Mouse (Mus musculus): ENCODE measurements around the gene Myl6. TPM values are rescaled to one million over a fixed set of nuclear protein-coding genes. Genes with fewer than 3 reads are reported as not detected.

Myl6 gene
- total and polyA plus RNA-seq, 3 experiments = 242 to 379 (median 302) TPM

DNA sequence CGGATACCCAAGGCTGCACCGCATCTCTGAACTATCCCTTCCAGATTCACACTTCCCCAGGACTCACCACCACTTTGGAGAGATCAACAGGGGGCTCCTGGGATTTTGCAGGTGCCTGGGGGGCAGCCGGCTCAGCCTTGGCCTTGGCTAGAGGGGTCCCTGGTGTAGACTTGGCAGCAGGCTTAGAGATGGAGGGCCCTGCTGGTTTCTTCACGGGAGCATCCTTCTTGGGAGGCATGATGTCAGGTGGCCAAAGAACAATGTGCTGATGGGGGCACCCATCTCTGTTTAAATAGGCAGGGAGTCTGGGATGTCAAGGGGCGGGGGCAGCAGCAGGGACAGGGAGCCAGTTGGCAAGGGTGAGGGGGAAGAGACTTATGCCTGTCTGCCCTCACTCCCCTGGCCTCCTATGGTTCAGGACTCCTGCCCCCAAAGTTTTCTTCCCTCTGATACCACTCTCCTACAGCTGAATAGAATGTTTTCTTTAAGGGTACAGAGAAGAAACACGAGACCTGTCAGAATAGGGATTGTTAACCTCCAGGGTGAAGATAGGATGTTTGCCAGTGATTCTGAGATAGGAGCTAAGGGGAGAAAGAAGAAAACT is 3.3 kb upstream of the Myl6 start:
- TF ChIP-seq CTCF (IDR thresholded peaks at IDR 0.05) (no peak), POLR2A (IDR thresholded peaks at IDR 0.05; ENCODE audit: insufficient read depth, low read depth, low read length) (no peak), EP300 (IDR thresholded peaks at IDR 0.05; ENCODE audit: insufficient read depth, low read depth, low read length) (no peak)
- WGBS = 51% methylated on average over 6 of the region's 6 CpGs
- DNase-seq = no peak
- Histone ChIP-seq H3K36me3 (ENCODE audit: control insufficient read depth, insufficient read depth, low read length) (no peaks in the 10 kb centered on the region), H3K4me3 (no peak overlapping the region), H3K4me1 (ENCODE audit: control insufficient read depth, insufficient read depth, low read length) (peaks cover 9% of the 10 kb centered on the region), H3K27ac (no peak overlapping the region), H3K9ac (ENCODE audit: low read depth, low read length) (no peak overlapping the region), H3K79me2 (replicated peaks; ENCODE audit: control insufficient read depth, insufficient read depth, low read length) (no peaks in the 10 kb centered on the region), H3K27me3 (ENCODE audit: control insufficient read depth, insufficient read depth, low read length) (no peaks in the 10 kb centered on the region)
- intact Hi-C loops (cut with DNase I) = loop anchor here (10.0 kb wide), 1 partner anchor 402 kb away; the partner anchor contains the start of gene Baz2a

DNA sequence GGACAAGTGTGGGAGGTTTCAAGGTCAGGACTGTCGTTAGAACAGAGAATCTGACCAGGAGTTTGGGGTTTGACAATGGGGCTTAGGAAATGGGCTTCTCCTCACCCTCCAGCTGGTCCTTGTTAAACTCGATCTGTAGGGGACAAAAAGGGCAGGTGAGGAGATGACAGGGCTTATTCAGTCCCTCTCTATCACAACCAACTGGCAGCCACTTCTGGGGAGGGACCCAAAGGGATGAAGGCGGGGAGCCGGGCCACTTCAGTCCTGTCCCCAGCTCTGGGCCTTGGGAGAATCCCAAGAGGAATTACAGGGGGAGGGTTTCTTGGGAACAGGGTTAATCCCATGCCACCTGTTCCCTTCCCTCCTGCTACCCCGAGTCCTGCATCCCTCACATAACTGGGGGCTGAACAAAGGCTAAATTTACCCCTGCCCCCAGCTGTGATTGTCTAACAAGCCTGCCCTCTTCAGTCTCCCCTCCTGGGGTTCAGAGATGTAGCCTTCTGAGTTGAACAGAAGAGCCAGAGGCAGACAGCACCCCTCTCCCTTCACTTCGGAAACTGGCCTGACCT is 2.6 kb upstream of the Myl6 start:
- Histone ChIP-seq H3K4me3 (no peak overlapping the region), H3K9ac (ENCODE audit: low read depth, low read length) (no peak overlapping the region), H3K4me1 (ENCODE audit: control insufficient read depth, insufficient read depth, low read length) (peaks cover 13% of the 10 kb centered on the region)

DNA sequence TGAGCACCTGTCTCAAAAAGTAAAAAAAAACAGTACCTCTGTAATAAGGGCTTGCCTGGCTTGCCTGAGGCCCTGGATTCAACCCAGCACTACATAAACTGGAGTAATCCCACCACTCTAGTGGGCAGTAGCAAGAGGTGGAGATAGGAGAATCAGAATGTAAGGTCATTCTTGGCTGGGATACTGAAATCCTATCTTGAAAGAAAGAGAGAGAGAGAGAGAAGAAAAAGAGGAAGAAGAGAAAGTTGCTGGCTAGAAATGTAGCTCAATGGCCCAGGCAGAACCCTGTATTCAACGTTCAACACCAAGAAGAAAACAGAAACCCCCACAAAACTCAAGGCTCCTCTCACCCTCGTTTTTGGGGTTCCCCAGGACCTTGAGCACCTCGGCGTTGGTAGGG is 2.0 kb upstream of the Myl6 start:
- Histone ChIP-seq H3K4me3 (no peak overlapping the region), H3K9ac (ENCODE audit: low read depth, low read length) (no peak overlapping the region), H3K4me1 (ENCODE audit: control insufficient read depth, insufficient read depth, low read length) (peaks cover 17% of the 10 kb centered on the region), H3K36me3 (ENCODE audit: control insufficient read depth, insufficient read depth, low read length) (peaks cover 4% of the 10 kb centered on the region; the same call in 1 of the 2 replicates), H3K27me3 (ENCODE audit: control insufficient read depth, insufficient read depth, low read length) (no peaks in the 10 kb centered on the region), H3K27ac (no peak overlapping the region; the same call in 1 of the 2 replicates), H3K79me2 (replicated peaks; ENCODE audit: control insufficient read depth, insufficient read depth, low read length) (no peaks in the 10 kb centered on the region)
- WGBS = 71% methylated on average over 4 of the region's 4 CpGs
- DNase-seq = no peak
- intact Hi-C loops (cut with DNase I) = loop anchor here (10.0 kb wide), 1 partner anchor 401 kb away; the partner anchor contains the start of gene Baz2a
- TF ChIP-seq POLR2A (IDR thresholded peaks at IDR 0.05; ENCODE audit: insufficient read depth, low read depth, low read length) (no peak), CTCF (IDR thresholded peaks at IDR 0.05) (no peak), EP300 (IDR thresholded peaks at IDR 0.05; ENCODE audit: insufficient read depth, low read depth, low read length) (no peak)

More for the DNA sequence above, 2.6 kb upstream of the Myl6 start:
- Histone ChIP-seq H3K27me3 (ENCODE audit: control insufficient read depth, insufficient read depth, low read length) (no peaks in the 10 kb centered on the region), H3K27ac (no peak overlapping the region), H3K36me3 (ENCODE audit: control insufficient read depth, insufficient read depth, low read length) (no peaks in the 10 kb centered on the region; the same call in 1 of the 2 replicates), H3K79me2 (replicated peaks; ENCODE audit: control insufficient read depth, insufficient read depth, low read length) (no peaks in the 10 kb centered on the region)
- 37% methylated on average over 6 of the region's 6 CpGs for WGBS
- TF ChIP-seq POLR2A (IDR thresholded peaks at IDR 0.05; ENCODE audit: insufficient read depth, low read depth, low read length) (no peak), EP300 (IDR thresholded peaks at IDR 0.05; ENCODE audit: insufficient read depth, low read depth, low read length) (no peak), CTCF (IDR thresholded peaks at IDR 0.05) (no peak)
- DNase-seq = no peak
- intact Hi-C loops (cut with DNase I) = loop anchor here (10.0 kb wide), 1 partner anchor 402 kb away; the partner anchor contains the start of gene Baz2a

DNA sequence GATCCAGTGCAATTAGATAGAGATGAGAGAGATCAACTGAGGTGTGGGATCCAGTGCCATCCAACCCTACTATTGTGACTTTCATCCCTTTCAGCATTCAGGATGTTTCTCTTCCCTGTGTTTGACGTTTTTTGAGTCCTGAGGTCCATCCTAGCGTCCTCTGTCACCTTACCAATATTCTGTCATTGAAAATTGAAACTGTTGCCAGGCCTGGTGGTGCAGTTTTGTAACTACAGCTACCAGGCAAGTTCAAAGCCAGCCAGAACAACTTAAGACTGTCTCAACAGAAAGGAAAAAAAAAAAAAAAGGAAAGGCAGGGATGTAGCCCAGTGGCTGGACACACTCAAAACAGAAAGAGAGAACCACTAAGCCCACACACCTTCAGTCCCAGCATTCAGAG is 1.3 kb upstream of the Myl6 start:
- Histone ChIP-seq H3K9ac (ENCODE audit: low read depth, low read length) (no peak overlapping the region; the same call in 1 of the 2 replicates), H3K27me3 (ENCODE audit: control insufficient read depth, insufficient read depth, low read length) (no peaks in the 10 kb centered on the region), H3K4me3 (no peak overlapping the region), H3K36me3 (ENCODE audit: control insufficient read depth, insufficient read depth, low read length) (peaks cover 8% of the 10 kb centered on the region), H3K79me2 (replicated peaks; ENCODE audit: control insufficient read depth, insufficient read depth, low read length) (no peaks in the 10 kb centered on the region), H3K4me1 (ENCODE audit: control insufficient read depth, insufficient read depth, low read length) (peaks cover 17% of the 10 kb centered on the region), H3K27ac (peak overlapping the region; percentile 100)
- intact Hi-C loops (cut with DNase I) = loop anchor here (10.0 kb wide), 1 partner anchor 400 kb away; the partner anchor contains the start of gene Baz2a
- WGBS = 55% methylated on average over 2 of the region's 2 CpGs
- TF ChIP-seq CTCF (IDR thresholded peaks at IDR 0.05) (peak; percentile 41), EP300 (IDR thresholded peaks at IDR 0.05; ENCODE audit: insufficient read depth, low read depth, low read length) (no peak), POLR2A (IDR thresholded peaks at IDR 0.05; ENCODE audit: insufficient read depth, low read depth, low read length) (no peak)
- no peak for DNase-seq

- peaks cover 11% of the 10 kb centered on the region for H3K36me3 ChIP-seq (ENCODE audit: control insufficient read depth, insufficient read depth, low read length)
- peak in 1 of 2 experiments; percentile 34 for DNase-seq
- no peaks in the 10 kb centered on the region for H3K79me2 ChIP-seq (replicated peaks; ENCODE audit: control insufficient read depth, insufficient read depth, low read length)
- peaks cover 18% of the 10 kb centered on the region for H3K4me1 ChIP-seq (ENCODE audit: control insufficient read depth, insufficient read depth, low read length)
- intact Hi-C loops (cut with DNase I) = loop anchor here (5.0 to 10.0 kb wide), 2 partner anchors 33 to 400 kb away; partner anchors contain the start of genes Baz2a and Esyt1
- TF ChIP-seq CTCF (IDR thresholded peaks at IDR 0.05) (no peak), POLR2A (IDR thresholded peaks at IDR 0.05; ENCODE audit: insufficient read depth, low read depth, low read length) (no peak), EP300 (IDR thresholded peaks at IDR 0.05; ENCODE audit: insufficient read depth, low read depth, low read length) (0 out of 2 replicates have a peak, but pooled peaks have one; percentile 3)
- peak overlapping the region; percentile 77 for H3K9ac ChIP-seq (ENCODE audit: low read depth, low read length)
- WGBS = 40% methylated on average over 11 of the region's 11 CpGs
- H3K4me3 ChIP-seq = peak overlapping the region; percentile 99
- no peaks in the 10 kb centered on the region for H3K27me3 ChIP-seq (ENCODE audit: control insufficient read depth, insufficient read depth, low read length)
- H3K27ac ChIP-seq = peak overlapping the region; percentile 100
These were observed 811 bp upstream of the Myl6 start for GRCm38 (mm10) chr10:128494667-128495245.

Data from heart, adult 2 months (tissue).